Mouse (Mus musculus): ENCODE data around the gene Olfr374. TPM values are rescaled to one million over a fixed set of nuclear protein-coding genes. Genes with fewer than 3 reads are reported as not detected.

Gene Olfr374
- total RNA-seq, 2 experiments from 2014 or later: not detected

- DNase-seq: peak; percentile 80 to 84
- intact Hi-C loops (cut with DNase I): no loop called here
These were observed 28.1 kb downstream of the Olfr374 start, which contains the start of gene Tpm4 for GRCm38 (mm10) chr8:72134756-72135445. TSS of gene Tpm4 (plus strand) at chr8:72134975.

DNA sequence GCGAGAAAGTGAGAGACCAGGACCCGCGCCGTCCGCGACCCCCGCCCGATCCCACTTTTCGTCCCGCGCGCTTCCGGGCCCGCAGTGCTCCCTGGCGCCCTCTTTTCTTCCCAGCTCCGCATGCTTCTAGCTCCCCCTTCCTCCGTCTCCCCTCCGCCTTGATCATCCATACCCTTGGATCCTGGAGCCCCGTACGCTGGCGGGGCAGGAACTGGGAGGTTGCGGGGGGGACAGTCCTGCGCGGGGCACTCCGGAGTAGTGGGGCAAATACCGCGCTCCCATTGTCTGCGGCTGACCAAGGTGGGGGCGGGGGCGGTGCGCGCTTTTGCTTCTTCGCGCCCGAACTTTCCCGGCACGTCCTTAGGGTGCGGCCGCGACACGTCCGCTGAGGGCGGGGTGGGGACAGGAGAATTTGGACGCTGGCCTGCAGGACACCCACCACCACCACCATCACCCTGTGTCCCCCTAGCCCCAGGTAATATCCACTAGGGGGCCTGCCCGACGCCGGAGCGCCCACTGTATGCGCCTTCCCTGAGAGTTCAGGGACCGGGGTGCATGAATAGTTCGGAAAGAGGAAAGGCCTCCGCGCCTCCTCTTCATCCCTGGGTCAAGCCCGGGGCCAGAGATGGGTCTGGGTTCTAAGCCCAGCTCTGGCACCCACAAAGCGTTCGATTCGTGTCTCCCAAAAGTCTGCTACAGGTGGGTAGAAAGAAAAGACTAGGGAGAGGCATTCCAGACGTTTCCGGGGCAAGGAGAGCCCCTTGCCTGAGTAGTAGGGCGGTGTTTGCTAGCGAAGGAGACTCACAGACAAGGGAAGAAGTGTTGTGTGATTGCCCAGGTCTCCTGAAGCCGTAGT lies 28.8 kb downstream of the Olfr374 start:
- intact Hi-C loops (cut with DNase I): no loop called here
- peak; percentile 58 to 63 for DNase-seq

- DNase-seq: peak; percentile 67 to 74
- intact Hi-C loops (cut with DNase I): no loop called here
These were observed 29.6 kb downstream of the Olfr374 start for GRCm38 (mm10) chr8:72136302-72136978.

GRCm38 (mm10) chr8:72137431-72137830 lies 30.6 kb downstream of the Olfr374 start:
- no peak for DNase-seq
- intact Hi-C loops (cut with DNase I): no loop called here

GRCm38 (mm10) chr8:72138456-72138855 lies 31.6 kb downstream of the Olfr374 start:
- DNase-seq: no peak
- intact Hi-C loops (cut with DNase I): no loop called here

- no peak for DNase-seq
- intact Hi-C loops (cut with DNase I): no loop called here
These were observed 36.5 kb downstream of the Olfr374 start for GRCm38 (mm10) chr8:72143256-72143824.

DNA sequence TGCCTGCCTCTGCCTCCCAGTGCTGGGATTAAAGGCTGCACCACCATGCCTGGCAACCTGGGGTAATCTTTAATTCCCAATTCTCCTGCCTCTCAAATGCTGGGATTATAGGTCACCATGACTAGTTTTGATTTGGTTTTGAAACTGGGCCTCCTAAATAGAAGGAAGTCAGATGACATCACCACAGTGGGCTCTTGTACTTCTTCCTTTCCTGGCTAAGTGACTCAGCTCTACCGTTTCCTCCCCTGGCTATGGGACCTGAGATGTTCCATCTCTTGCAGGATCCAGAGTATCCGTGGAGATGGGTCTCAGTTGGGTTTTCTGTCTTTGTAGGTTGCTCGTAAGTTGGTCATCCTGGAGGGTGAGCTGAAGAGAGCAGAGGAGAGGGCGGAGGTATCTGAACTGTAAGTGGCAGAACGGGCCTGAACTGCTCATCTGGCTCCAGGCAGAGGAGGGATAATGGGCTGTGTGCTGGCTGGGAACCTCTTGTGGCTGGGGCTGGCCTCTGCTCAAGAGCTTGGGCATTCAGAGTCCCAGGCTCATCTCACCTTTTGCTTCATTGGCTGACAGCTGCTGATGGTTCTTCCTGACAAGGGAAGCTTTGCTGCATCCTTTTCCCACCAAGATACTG lies 37.6 kb downstream of the Olfr374 start:
- intact Hi-C loops (cut with DNase I): no loop called here
- no peak for DNase-seq

GRCm38 (mm10) chr8:72145511-72145910 lies 38.7 kb downstream of the Olfr374 start:
- DNase-seq: no peak
- intact Hi-C loops (cut with DNase I): no loop called here

DNA sequence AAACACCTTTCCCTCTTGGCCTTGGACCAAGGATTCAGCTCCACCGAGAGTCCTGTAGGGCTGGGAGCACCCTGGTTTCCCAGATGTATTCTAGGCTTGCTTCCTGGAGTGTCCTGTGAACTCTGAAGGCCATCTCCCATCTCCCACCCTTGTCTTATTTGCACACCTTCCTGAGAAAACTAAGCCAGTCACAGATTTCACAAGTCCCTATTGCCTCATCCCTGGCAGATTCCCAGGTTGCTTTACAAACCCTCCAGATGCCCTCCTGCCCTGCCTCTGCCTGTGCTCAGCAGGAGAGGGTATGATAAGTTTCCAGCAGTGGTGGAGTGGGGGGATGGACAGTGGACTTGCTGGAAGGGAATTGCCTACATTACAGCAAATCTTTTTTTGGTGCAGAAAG lies 39.2 kb downstream of the Olfr374 start:
- no peak for DNase-seq
- intact Hi-C loops (cut with DNase I): no loop called here

- DNase-seq: no peak
- intact Hi-C loops (cut with DNase I): no loop called here
These were observed 39.7 kb downstream of the Olfr374 start for GRCm38 (mm10) chr8:72146556-72146955.

GRCm38 (mm10) chr8:72147266-72147665 lies 40.4 kb downstream of the Olfr374 start:
- intact Hi-C loops (cut with DNase I): no loop called here
- no peak for DNase-seq

DNA sequence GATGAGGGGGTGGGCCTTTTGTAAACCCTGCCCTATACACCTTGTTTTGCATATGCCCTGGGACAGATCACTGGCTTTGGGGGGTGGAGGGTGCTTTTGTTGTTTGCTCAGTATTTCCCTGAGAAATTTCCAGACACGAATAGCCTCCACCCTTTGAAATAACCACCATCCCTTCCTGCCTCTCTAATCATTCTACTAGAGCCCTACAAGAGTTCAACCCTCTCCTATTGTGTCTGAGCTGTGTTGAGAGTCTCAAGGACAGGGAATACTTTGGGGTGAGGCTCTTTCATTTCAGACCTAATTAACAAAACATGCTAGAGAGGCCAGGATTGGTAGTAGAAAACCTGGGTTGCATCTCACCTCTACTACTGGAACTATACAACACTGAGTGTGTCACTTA lies 42.2 kb downstream of the Olfr374 start:
- intact Hi-C loops (cut with DNase I): no loop called here
- no peak for DNase-seq

GRCm38 (mm10) chr8:72151418-72152078 lies 44.7 kb downstream of the Olfr374 start:
- DNase-seq: no peak
- intact Hi-C loops (cut with DNase I): no loop called here

GRCm38 (mm10) chr8:72153382-72153781 lies 46.5 kb downstream of the Olfr374 start:
- intact Hi-C loops (cut with DNase I): no loop called here
- DNase-seq: no peak

DNA sequence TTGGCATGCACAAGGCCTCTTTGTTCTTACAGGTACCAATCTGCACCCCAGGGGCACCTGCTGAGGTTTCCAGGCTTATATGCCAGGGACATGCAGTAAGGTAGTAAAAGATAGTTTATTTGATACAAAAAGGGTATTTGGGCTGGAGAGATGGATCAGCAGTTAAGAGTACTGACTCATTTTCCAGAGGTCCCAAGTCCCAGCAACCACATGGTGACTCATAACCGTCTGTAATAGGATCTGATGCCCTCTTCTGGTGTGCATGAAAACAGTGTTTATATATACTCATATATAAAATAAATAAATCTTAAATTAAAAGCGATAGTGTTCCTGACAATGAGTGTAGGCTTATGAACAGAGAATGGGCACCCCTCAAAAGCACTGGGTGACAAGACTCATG lies 51.3 kb downstream of the Olfr374 start:
- no peak for DNase-seq
- intact Hi-C loops (cut with DNase I): no loop called here

- no peak for DNase-seq
- intact Hi-C loops (cut with DNase I): no loop called here
These were observed 51.9 kb downstream of the Olfr374 start for GRCm38 (mm10) chr8:72158726-72159125.

DNA sequence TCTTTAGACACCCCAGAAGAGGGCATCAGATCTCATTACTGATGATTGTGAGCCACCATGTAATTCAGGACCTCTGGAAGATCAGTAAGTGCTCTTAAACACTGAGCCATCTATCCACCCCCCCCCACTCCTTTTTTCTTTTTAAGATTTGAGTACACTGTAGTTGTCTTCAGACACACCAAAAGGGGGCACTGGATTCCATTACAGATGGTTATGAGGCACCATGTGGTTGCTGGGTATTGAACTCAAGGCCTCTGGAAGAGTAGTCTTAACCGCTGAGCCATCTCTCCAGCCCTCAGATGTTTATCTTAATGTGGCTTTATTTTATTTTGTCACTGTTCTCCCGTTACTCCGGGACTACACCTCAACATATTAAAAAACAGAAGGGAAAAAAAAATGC lies 53.2 kb downstream of the Olfr374 start:
- DNase-seq: no peak
- intact Hi-C loops (cut with DNase I): no loop called here

DNA sequence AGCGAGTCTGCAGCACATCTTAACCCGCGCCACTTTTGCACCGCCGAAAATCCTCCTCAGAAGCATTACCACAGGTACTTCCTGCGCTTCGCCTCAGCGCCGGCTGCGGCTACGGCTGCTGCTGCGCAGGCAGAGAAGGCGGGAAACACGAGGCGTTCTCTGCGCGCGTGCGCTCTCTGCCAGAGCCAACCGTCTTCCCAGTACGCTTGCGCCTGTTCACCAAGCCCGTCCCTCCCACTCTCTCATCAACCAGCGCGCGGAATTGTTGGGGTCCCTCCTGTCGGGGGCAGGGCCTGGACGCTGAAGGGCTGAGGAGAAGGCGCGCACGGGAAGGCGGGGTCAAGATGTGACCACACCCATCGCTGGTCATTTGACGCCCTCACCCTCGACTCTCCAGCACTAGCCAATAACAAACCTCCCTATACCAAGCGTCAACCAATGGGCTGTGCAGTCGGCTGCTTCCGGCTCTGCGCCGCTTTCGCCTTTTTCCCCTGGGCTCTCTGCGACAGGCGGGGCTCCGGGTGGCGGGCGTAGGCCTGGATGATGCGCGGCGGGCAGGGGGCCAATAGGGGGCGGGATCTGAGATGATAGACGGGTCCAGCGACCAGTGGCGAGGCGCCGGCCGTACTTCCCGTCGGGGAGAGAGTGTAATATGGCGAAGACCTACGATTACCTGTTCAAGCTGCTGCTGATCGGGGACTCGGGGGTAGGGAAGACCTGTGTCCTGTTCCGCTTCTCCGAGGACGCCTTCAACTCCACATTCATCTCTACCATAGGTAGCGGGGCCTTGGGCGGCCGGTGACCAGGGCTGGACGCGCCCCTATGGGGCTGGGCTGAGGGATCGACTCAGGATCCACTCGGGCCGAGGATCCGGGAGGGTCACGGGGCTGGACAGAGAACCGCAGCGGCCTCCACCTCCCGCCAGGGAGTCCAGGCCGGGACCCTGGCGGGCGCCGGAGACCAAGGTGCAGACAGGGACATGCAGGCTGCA lies 54.2 kb downstream of the Olfr374 start, which contains the start of gene Rab8a:
Gene Rab8a (plus strand): TSS at position 494 of the 991 bp plus-strand sequence.
- intact Hi-C loops (cut with DNase I): no loop called here
- DNase-seq: peak; percentile 99 to 100

DNA sequence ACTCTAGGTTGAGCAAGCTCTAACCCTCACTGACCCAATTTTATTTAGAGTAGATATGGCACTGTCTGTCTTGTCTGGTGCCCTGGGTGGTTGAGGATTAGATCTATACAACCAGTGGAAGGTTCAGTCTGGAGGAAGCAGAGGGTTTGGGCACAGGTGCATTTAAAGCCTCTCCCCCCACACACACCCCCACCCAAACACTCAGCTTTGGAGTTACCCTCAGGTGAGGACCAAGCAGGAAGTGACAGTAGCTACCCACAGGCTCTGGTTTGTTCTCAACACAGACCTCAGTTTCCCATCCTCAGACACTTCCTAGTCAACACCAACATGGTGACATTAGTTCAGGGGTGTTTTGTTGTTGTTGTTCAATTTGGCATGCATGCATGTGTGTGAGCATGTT lies 56.0 kb downstream of the Olfr374 start:
- DNase-seq: no peak
- intact Hi-C loops (cut with DNase I): no loop called here

All from heart, postnatal 14 days (tissue).